Mouse (Mus musculus) MEL (cell line): ENCODE measurements at regions not wholly inside any gene's neighbourhood (a gene's known extent, or its start where the extent isn't known, plus 50 kb on each side); places are given as distances from the start of the nearest gene placed in this dataset.

Source experiments
- DNase-seq: peaks from one replicate; pipeline ENCODE4 v3.0.0; 2011; ENCODE audit warnings: low read depth, low spot score
- H3K27ac ChIP-seq: 2 replicates; pipeline ENCODE4 v1.5.1; 2012; ENCODE audit warnings: low read depth, mild to moderate bottlenecking, control low read depth, low read length, moderate library complexity; ENCODE audit not compliant: control insufficient read depth
- H3K27me3 ChIP-seq, 2 experiments: fragments of 150-350 bp in 1 of 2; sonication (generic) in 1 of 2; 2 replicates each; pipeline ENCODE4 v1.6.1; 2012; ENCODE audit warnings: low read length in 2 of 2, mild to moderate bottlenecking in 2 of 2, improper control_type of control experiment in 1 of 2, moderate library complexity in 1 of 2; ENCODE audit not compliant: insufficient read depth in 2 of 2, control insufficient read depth in 1 of 2
- H3K36me3 ChIP-seq, 2 experiments: 2 replicates each; pipeline ENCODE4 v1.6.1; 2012 to 2014; ENCODE audit warnings: low read length in 2 of 2, improper control_type of control experiment in 1 of 2, inconsistent platforms in 1 of 2, mild to moderate bottlenecking in 1 of 2; ENCODE audit not compliant: insufficient read depth in 2 of 2, control insufficient read depth in 1 of 2
- H3K4me1 ChIP-seq, 2 experiments: fragments of 150-350 bp in 1 of 2; sonication (generic) in 1 of 2; 2 replicates each; pipeline ENCODE4 v1.6.1; 2012; ENCODE audit warnings: low read length in 2 of 2, improper control_type of control experiment in 1 of 2, mild to moderate bottlenecking in 1 of 2; ENCODE audit not compliant: insufficient read depth in 2 of 2, control insufficient read depth in 1 of 2
- H3K4me3 ChIP-seq, 2 experiments: fragments of 150-350 bp in 1 of 2; sonication (generic) in 1 of 2; 2 replicates each; pipeline ENCODE4 v1.5.1; 2012; ENCODE audit warnings: low read depth in 2 of 2, low read length in 2 of 2, mild to moderate bottlenecking in 2 of 2, moderate library complexity in 2 of 2, control low read depth in 1 of 2, improper control_type of control experiment in 1 of 2; ENCODE audit not compliant: control insufficient read depth in 1 of 2, insufficient read depth in 1 of 2
- H3K79me2 ChIP-seq: 2 replicates; pipeline ENCODE4 v1.6.1; 2012; ENCODE audit warnings: mild to moderate bottlenecking, low read length, moderate library complexity; ENCODE audit not compliant: control insufficient read depth, poor library complexity, insufficient read depth
- H3K9ac ChIP-seq: 2 replicates; pipeline ENCODE4 v1.6.1; 2012; ENCODE audit warnings: low read depth, mild to moderate bottlenecking, control low read depth, low read length, moderate library complexity; ENCODE audit not compliant: control insufficient read depth, poor library complexity, severe bottlenecking
- H3K9me3 ChIP-seq: fragments of 150-350 bp; sonication (generic); replicated peaks from 2 replicates; pipeline ENCODE4 v1.6.1; 2012; ENCODE audit warnings: mild to moderate bottlenecking, low read length, improper control_type of control experiment, moderate library complexity; ENCODE audit not compliant: insufficient read depth
- BHLHE40 ChIP-seq: IDR thresholded peaks from 2 replicates; pipeline ENCODE4 v1.6.1; 2012; ENCODE audit warnings: low read depth, mild to moderate bottlenecking, inconsistent platforms, low read length, improper control_type of control experiment, borderline replicate concordance
- CHD1 ChIP-seq: IDR thresholded peaks from 2 replicates; pipeline ENCODE4 v1.6.1; 2012; ENCODE audit warnings: low read depth, mild to moderate bottlenecking, inconsistent platforms, low read length, improper control_type of control experiment
- CHD2 ChIP-seq: IDR thresholded peaks from 2 replicates; pipeline ENCODE4 v1.6.1; 2011; ENCODE audit warnings: low read length, improper control_type of control experiment
- CTCF ChIP-seq, 3 experiments: IDR thresholded peaks in 2 of 3; conservative IDR thresholded peaks in 1 of 3; 2 replicates each; pipeline ENCODE4 v1.5.1; 2011 to 2012; ENCODE audit warnings: low read length in 3 of 3, low read depth in 2 of 3, mild to moderate bottlenecking in 2 of 3, improper control_type of control experiment in 1 of 3, inconsistent platforms in 1 of 3, mixed read lengths in 1 of 3, moderate library complexity in 1 of 3; ENCODE audit not compliant: control insufficient read depth in 1 of 3, insufficient read depth in 1 of 3, poor library complexity in 1 of 3, severe bottlenecking in 1 of 3
- E2F4 ChIP-seq: IDR thresholded peaks from 2 replicates; pipeline ENCODE4 v1.6.1; 2011; ENCODE audit warnings: low read depth, low read length, improper control_type of control experiment, borderline replicate concordance
- ELF1 ChIP-seq: IDR thresholded peaks from 2 replicates; pipeline ENCODE4 v1.6.1; 2014; ENCODE audit warnings: low read depth, mild to moderate bottlenecking, inconsistent platforms, low read length, improper control_type of control experiment, moderate library complexity
- EP300 ChIP-seq, 2 experiments: IDR thresholded peaks; 2 replicates each; pipeline ENCODE4 v1.6.1; 2011; ENCODE audit warnings: improper control_type of control experiment in 2 of 2, low read length in 2 of 2, low read depth in 1 of 2, mild to moderate bottlenecking in 1 of 2
- ETS1 ChIP-seq: IDR thresholded peaks from 2 replicates; pipeline ENCODE4 v1.6.1; 2012; ENCODE audit warnings: low read depth, mild to moderate bottlenecking, inconsistent platforms, low read length, improper control_type of control experiment, moderate library complexity
- GABPA ChIP-seq: IDR thresholded peaks from 2 replicates; pipeline ENCODE4 v1.6.1; 2012; ENCODE audit warnings: low read depth, mild to moderate bottlenecking, inconsistent platforms, low read length, improper control_type of control experiment, moderate library complexity
- GATA1 ChIP-seq: IDR thresholded peaks from 2 replicates; pipeline ENCODE4 v1.6.1; 2011; ENCODE audit warnings: low read depth, low read length, improper control_type of control experiment
- HCFC1 ChIP-seq: IDR thresholded peaks from 2 replicates; pipeline ENCODE4 v1.6.1; 2012; ENCODE audit warnings: low read depth, mild to moderate bottlenecking, inconsistent platforms, low read length, improper control_type of control experiment, moderate library complexity
- JUND ChIP-seq: IDR thresholded peaks from 2 replicates; pipeline ENCODE4 v1.6.1; 2011; ENCODE audit warnings: low read depth, mild to moderate bottlenecking, improper control_type of control experiment, low read length
- KAT2A ChIP-seq: conservative IDR thresholded peaks from 2 replicates; pipeline ENCODE4 v1.6.1; 2012; ENCODE audit warnings: low read depth, low read length, improper control_type of control experiment, inconsistent platforms
- MAFK ChIP-seq: IDR thresholded peaks from 2 replicates; pipeline ENCODE4 v1.6.1; 2011; ENCODE audit warnings: low read depth, mild to moderate bottlenecking, low read length, improper control_type of control experiment, borderline replicate concordance
- MAX ChIP-seq: IDR thresholded peaks from 2 replicates; pipeline ENCODE4 v1.6.1; 2011; ENCODE audit warnings: low read length, improper control_type of control experiment
- MAZ ChIP-seq: IDR thresholded peaks from 2 replicates; pipeline ENCODE4 v1.6.1; 2012; ENCODE audit warnings: low read depth, mild to moderate bottlenecking, inconsistent platforms, low read length, improper control_type of control experiment
- MXI1 ChIP-seq: IDR thresholded peaks from 2 replicates; pipeline ENCODE4 v1.6.1; 2011; ENCODE audit warnings: mild to moderate bottlenecking, low read depth, low read length, improper control_type of control experiment
- MYC ChIP-seq: IDR thresholded peaks from 2 replicates; pipeline ENCODE4 v1.6.1; 2011; ENCODE audit warnings: low read depth, mild to moderate bottlenecking, low read length, improper control_type of control experiment, moderate library complexity
- NELFE ChIP-seq: IDR thresholded peaks from 2 replicates; pipeline ENCODE4 v1.6.1; 2011; ENCODE audit warnings: low read depth, low read length, improper control_type of control experiment
- POLR2A ChIP-seq, 2 experiments: IDR thresholded peaks; 2 replicates each; pipeline ENCODE4 v1.6.1; 2011 to 2012; ENCODE audit warnings: low read length in 2 of 2, mild to moderate bottlenecking in 2 of 2, control low read depth in 1 of 2, improper control_type of control experiment in 1 of 2, low read depth in 1 of 2, moderate library complexity in 1 of 2; ENCODE audit not compliant: control insufficient read depth in 1 of 2, insufficient read depth in 1 of 2, poor library complexity in 1 of 2
- POLR2AphosphoS2 ChIP-seq: IDR thresholded peaks from 2 replicates; pipeline ENCODE4 v1.6.1; 2011; ENCODE audit warnings: low read length, improper control_type of control experiment
- POLR2AphosphoS5 ChIP-seq: IDR thresholded peaks from 2 replicates; pipeline ENCODE4 v1.6.1; 2012; ENCODE audit warnings: low read depth, borderline replicate concordance, mild to moderate bottlenecking, inconsistent platforms, low read length, moderate library complexity, mixed read lengths
- RAD21 ChIP-seq: IDR thresholded peaks from 2 replicates; pipeline ENCODE4 v1.6.1; 2011; ENCODE audit warnings: mild to moderate bottlenecking, low read depth, low read length, improper control_type of control experiment
- RCOR1 ChIP-seq: IDR thresholded peaks from 2 replicates; pipeline ENCODE4 v1.6.1; 2012; ENCODE audit warnings: low read depth, mild to moderate bottlenecking, inconsistent platforms, low read length, improper control_type of control experiment
- SIN3A ChIP-seq: IDR thresholded peaks from 2 replicates; pipeline ENCODE4 v1.6.1; 2012; ENCODE audit warnings: low read length, improper control_type of control experiment, inconsistent platforms
- SMC3 ChIP-seq: IDR thresholded peaks from 2 replicates; pipeline ENCODE4 v1.6.1; 2011; ENCODE audit warnings: low read depth, low read length, improper control_type of control experiment
- TAL1 ChIP-seq: IDR thresholded peaks from 2 replicates; pipeline ENCODE4 v1.6.1; 2012; ENCODE audit warnings: mild to moderate bottlenecking, inconsistent platforms, low read length, moderate library complexity, mixed read lengths
- TCF12 ChIP-seq: IDR thresholded peaks from 2 replicates; pipeline ENCODE4 v1.6.1; 2014; ENCODE audit warnings: low read depth, mild to moderate bottlenecking, inconsistent platforms, low read length, improper control_type of control experiment, moderate library complexity
- UBTF ChIP-seq: IDR thresholded peaks from 2 replicates; pipeline ENCODE4 v1.6.1; 2012; ENCODE audit warnings: low read depth, mild to moderate bottlenecking, inconsistent platforms, low read length, improper control_type of control experiment, moderate library complexity, borderline replicate concordance; ENCODE audit not compliant: insufficient read depth
- USF2 ChIP-seq, 2 experiments: IDR thresholded peaks; 2 replicates each; pipeline ENCODE4 v1.6.1; 2011 to 2012; ENCODE audit warnings: improper control_type of control experiment in 2 of 2, low read length in 2 of 2, borderline replicate concordance in 1 of 2, inconsistent platforms in 1 of 2, low read depth in 1 of 2, mild to moderate bottlenecking in 1 of 2; ENCODE audit not compliant: insufficient read depth in 1 of 2
- ZC3H11A ChIP-seq: IDR thresholded peaks from 2 replicates; pipeline ENCODE4 v1.6.1; 2012; ENCODE audit warnings: low read depth, mild to moderate bottlenecking, inconsistent platforms, low read length, improper control_type of control experiment
- ZKSCAN1 ChIP-seq: IDR thresholded peaks from 2 replicates; pipeline ENCODE4 v1.6.1; 2012; ENCODE audit warnings: low read depth, mild to moderate bottlenecking, inconsistent platforms, low read length, improper control_type of control experiment, moderate library complexity
- ZMIZ1 ChIP-seq: IDR thresholded peaks from 2 replicates; pipeline ENCODE4 v1.6.1; 2012; ENCODE audit warnings: low read depth, mild to moderate bottlenecking, inconsistent platforms, low read length, improper control_type of control experiment, moderate library complexity
- ZNF384 ChIP-seq: IDR thresholded peaks from 2 replicates; pipeline ENCODE4 v1.6.1; 2012; ENCODE audit warnings: low read depth, mild to moderate bottlenecking, inconsistent platforms, low read length, improper control_type of control experiment

DNA sequence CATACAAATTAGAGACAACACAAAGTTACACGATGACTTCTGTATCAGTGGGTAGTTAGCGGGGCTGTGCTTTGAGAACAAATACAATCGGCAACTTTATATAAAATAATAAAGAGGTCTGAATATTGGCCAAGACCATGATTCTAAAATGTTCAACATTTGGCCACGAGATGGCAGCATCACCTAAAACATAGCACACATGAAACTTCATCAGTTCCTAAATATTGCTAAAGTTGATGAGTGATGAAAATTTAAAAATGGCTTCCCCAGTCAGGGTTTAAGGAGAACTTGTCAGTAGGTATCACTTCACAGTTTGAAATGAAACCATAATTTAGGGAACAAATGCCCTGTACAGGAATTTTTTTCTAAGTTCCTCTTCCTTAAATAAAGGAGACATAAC, 824.6 kb downstream of the Basp1 start:
- no peaks in the 10 kb centered on the region for H3K9me3 ChIP-seq
- no peak overlapping the region for H3K4me3 ChIP-seq
- no peak for TF ChIP-seq MAZ
- TF ChIP-seq POLR2AphosphoS2 = no peak
- TF ChIP-seq E2F4 = no peak
- no peak for TF ChIP-seq ETS1
- peak in 2 of 3 experiments; percentile 24 to 82; a peak in 3 of 6 replicates for TF ChIP-seq CTCF (IDR thresholded peaks at IDR 0.05 in 2 of 3, conservative IDR thresholded peaks at IDR 0.05 in 1 of 3; ENCODE audit: control insufficient read depth in 1 of 3, insufficient read depth in 1 of 3, low read depth in 2 of 3, low read length in 3 of 3, poor library complexity in 1 of 3, severe bottlenecking in 1 of 3)
- TF ChIP-seq TCF12 = no peak
- TF ChIP-seq RCOR1 = no peak
- TF ChIP-seq ZC3H11A = peak; percentile 89
- no peak for TF ChIP-seq JUND
- TF ChIP-seq CHD1 = no peak
- TF ChIP-seq HCFC1 = no peak
- no peak for TF ChIP-seq KAT2A
- TF ChIP-seq MYC = no peak
- peak; percentile 89 for TF ChIP-seq SMC3
- no peak for TF ChIP-seq ELF1
- no peak for TF ChIP-seq EP300 (IDR thresholded peaks at IDR 0.05; ENCODE audit: low read depth in 1 of 2, low read length in 2 of 2)
- no peak for TF ChIP-seq CHD2
- TF ChIP-seq MXI1 = no peak
- no peak for TF ChIP-seq BHLHE40
- TF ChIP-seq NELFE = no peak
- TF ChIP-seq GATA1 = no peak
- TF ChIP-seq ZMIZ1 = no peak
- TF ChIP-seq UBTF = no peak
- no peak for TF ChIP-seq TAL1
- no peak for TF ChIP-seq USF2 (IDR thresholded peaks at IDR 0.05; ENCODE audit: borderline replicate concordance in 1 of 2, insufficient read depth in 1 of 2, low read depth in 1 of 2, low read length in 2 of 2)
- no peak for TF ChIP-seq ZNF384
- TF ChIP-seq ZKSCAN1 = no peak
- no peak for TF ChIP-seq POLR2AphosphoS5
- peak; percentile 94 for TF ChIP-seq RAD21
- TF ChIP-seq MAFK = no peak
- no peak for TF ChIP-seq GABPA
- no peak for TF ChIP-seq MAX
- no peak for TF ChIP-seq POLR2A (IDR thresholded peaks at IDR 0.05; ENCODE audit: control insufficient read depth in 1 of 2, insufficient read depth in 1 of 2, low read depth in 1 of 2, low read length in 2 of 2, poor library complexity in 1 of 2)
- TF ChIP-seq SIN3A = no peak
- peak; percentile 72 for DNase-seq
- no peaks in the 10 kb centered on the region for H3K27me3 ChIP-seq
- no peaks in the 10 kb centered on the region for H3K4me1 ChIP-seq
- H3K79me2 ChIP-seq = no peaks in the 10 kb centered on the region
- H3K9ac ChIP-seq = no peak overlapping the region
- peaks cover 0 to 3% of the 10 kb centered on the region in 2 experiments; a peak in 2 of 4 replicates for H3K36me3 ChIP-seq
- H3K27ac ChIP-seq = no peak overlapping the region
